Mouse (Mus musculus): Measurements from ENCODE around the gene Dhx16. TPM values are rescaled to one million over a fixed set of nuclear protein-coding genes. Genes with fewer than 3 reads are reported as not detected.

Gene Dhx16
- polyA plus RNA-seq, 1 experiment: 42.4 TPM

DNA sequence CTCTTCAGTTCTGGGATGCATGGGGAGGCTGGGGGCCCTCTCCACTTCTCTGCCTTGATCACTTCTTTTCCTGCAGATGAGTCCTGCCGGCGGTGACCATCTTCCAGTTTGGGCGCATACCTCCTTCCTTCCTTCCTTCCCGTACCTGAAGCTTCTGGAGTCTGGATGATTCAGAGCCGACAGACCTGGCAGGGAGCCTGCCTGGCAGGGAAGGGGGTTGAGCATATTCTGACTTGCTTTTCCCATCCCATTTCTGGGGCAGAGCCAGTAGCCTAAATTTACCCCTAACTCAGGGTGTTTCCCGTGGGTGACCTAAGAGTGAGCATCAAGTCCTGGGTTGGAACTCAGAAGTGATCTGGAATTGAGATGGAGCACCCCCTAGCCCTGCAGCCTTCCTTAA is 4.9 kb upstream of the Dhx16 start:
- Histone ChIP-seq H3K4me3 (ENCODE audit: insufficient read depth, poor library complexity, severe bottlenecking) (peak overlapping the region; percentile 6), H3K36me3 (ENCODE audit: control insufficient read depth, insufficient read depth) (peaks cover 60% of the 10 kb centered on the region), H3K79me2 (ENCODE audit: control insufficient read depth, insufficient read depth) (peaks cover 58% of the 10 kb centered on the region), H3K79me3 (ENCODE audit: low read depth) (peaks cover 43% of the 10 kb centered on the region), H3ac (ENCODE audit: control insufficient read depth, insufficient read length, low read depth) (no peak overlapping the region), H3K27me3 (ENCODE audit: control insufficient read depth, insufficient read depth, insufficient read length) (no peaks in the 10 kb centered on the region)
- TF ChIP-seq USF1 (IDR thresholded peaks at IDR 0.05; ENCODE audit: low read depth) (no peak), CTCF (IDR thresholded peaks at IDR 0.05; ENCODE audit: control insufficient read depth, insufficient read depth, insufficient read length) (no peak), MAX (IDR thresholded peaks at IDR 0.05) (no peak), CEBPB (IDR thresholded peaks at IDR 0.05; ENCODE audit: low read depth) (no peak), MYOD1 (IDR thresholded peaks at IDR 0.05; ENCODE audit: control insufficient read depth, insufficient read length, low read depth) (no peak), MYOG (IDR thresholded peaks at IDR 0.05; ENCODE audit: control insufficient read depth, extremely low read depth, insufficient read length) (no peak), FOSL1 (IDR thresholded peaks at IDR 0.05; ENCODE audit: insufficient read depth, low read length, poor library complexity, severe bottlenecking) (no peak)

DNA sequence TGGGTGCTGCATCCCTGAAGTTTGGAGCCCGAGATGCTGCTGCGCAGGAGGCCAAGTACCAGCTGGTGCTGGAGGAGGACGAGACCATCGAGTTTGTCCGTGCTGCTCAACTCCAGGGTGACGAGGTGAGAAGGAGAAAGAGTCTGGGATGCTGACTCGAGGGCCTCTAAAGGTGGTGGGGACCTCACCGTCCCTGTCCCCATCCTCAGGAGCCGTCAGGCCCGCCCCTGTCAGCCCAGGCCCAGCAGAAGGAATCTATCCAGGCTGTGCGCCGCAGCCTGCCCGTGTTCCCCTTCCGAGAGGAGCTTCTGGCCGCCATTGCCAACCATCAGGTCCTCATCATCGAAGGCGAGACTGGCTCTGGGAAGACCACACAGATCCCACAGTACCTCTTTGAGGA is 3.3 kb downstream of the Dhx16 start:
- Histone ChIP-seq H3K27me3 (ENCODE audit: control insufficient read depth, insufficient read depth, insufficient read length) (no peaks in the 10 kb centered on the region), H3K36me3 (ENCODE audit: control insufficient read depth, insufficient read depth) (peaks cover 40% of the 10 kb centered on the region), H3K79me2 (ENCODE audit: control insufficient read depth, insufficient read depth) (peaks cover 23% of the 10 kb centered on the region), H3K79me3 (ENCODE audit: low read depth) (peaks cover 14% of the 10 kb centered on the region), H3K4me3 (ENCODE audit: insufficient read depth, poor library complexity, severe bottlenecking) (no peak overlapping the region), H3ac (ENCODE audit: control insufficient read depth, insufficient read length, low read depth) (no peak overlapping the region)
- TF ChIP-seq MYOG (IDR thresholded peaks at IDR 0.05; ENCODE audit: control insufficient read depth, extremely low read depth, insufficient read length) (no peak), CEBPB (IDR thresholded peaks at IDR 0.05; ENCODE audit: low read depth) (no peak), MAX (IDR thresholded peaks at IDR 0.05) (no peak)

DNA sequence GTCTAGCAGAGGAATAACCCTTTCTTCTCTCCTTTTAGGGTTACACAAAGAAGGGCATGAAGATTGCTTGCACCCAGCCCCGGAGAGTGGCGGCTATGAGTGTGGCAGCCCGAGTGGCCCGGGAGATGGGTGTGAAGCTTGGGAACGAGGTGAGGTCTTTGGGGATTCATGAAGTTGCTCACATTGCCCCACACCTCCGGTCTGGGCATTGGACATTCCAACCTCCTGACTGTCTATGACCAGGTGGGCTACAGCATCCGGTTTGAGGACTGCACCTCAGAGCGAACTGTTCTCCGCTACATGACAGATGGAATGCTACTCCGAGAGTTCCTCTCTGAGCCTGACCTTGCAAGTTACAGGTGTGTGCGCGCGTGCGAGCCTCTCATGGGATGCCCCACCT is 4.2 kb downstream of the Dhx16 start:
- peaks cover 47% of the 10 kb centered on the region for H3K36me3 ChIP-seq (ENCODE audit: control insufficient read depth, insufficient read depth)
- H3ac ChIP-seq (ENCODE audit: control insufficient read depth, insufficient read length, low read depth): no peak overlapping the region
- no peak overlapping the region for H3K4me3 ChIP-seq (ENCODE audit: insufficient read depth, poor library complexity, severe bottlenecking)
- TF ChIP-seq CEBPB (IDR thresholded peaks at IDR 0.05; ENCODE audit: low read depth): no peak
- no peak for TF ChIP-seq MAX (IDR thresholded peaks at IDR 0.05)
- TF ChIP-seq FOSL1 (IDR thresholded peaks at IDR 0.05; ENCODE audit: insufficient read depth, low read length, poor library complexity, severe bottlenecking): no peak
- TF ChIP-seq MYOG (IDR thresholded peaks at IDR 0.05; ENCODE audit: control insufficient read depth, extremely low read depth, insufficient read length): no peak
- TF ChIP-seq MYOD1 (IDR thresholded peaks at IDR 0.05; ENCODE audit: control insufficient read depth, insufficient read length, low read depth): no peak
- H3K79me3 ChIP-seq (ENCODE audit: low read depth): peaks cover 14% of the 10 kb centered on the region
- no peaks in the 10 kb centered on the region for H3K27me3 ChIP-seq (ENCODE audit: control insufficient read depth, insufficient read depth, insufficient read length)
- H3K79me2 ChIP-seq (ENCODE audit: control insufficient read depth, insufficient read depth): peaks cover 23% of the 10 kb centered on the region

DNA sequence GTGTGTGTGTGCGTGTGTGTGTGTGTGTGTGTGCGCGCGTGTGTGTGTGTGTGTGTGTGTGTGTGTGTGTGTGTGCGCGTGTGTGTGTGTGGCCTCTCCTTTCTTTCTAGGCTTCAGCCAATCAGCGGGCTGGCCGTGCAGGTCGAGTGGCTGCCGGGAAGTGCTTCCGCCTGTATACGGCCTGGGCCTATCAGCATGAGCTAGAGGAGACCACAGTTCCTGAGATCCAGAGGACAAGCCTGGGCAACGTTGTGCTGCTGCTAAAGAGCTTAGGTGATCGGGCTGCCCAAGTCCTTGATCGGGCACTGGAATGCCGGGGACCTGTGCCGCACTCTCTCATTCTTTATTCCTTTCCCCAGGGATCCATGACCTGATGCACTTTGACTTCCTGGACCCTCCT is 8.1 kb downstream of the Dhx16 start:
- Histone ChIP-seq H3ac (ENCODE audit: control insufficient read depth, insufficient read length, low read depth) (no peak overlapping the region), H3K27me3 (ENCODE audit: control insufficient read depth, insufficient read depth, insufficient read length) (no peaks in the 10 kb centered on the region), H3K79me2 (ENCODE audit: control insufficient read depth, insufficient read depth) (no peaks in the 10 kb centered on the region), H3K36me3 (ENCODE audit: control insufficient read depth, insufficient read depth) (peaks cover 72% of the 10 kb centered on the region), H3K79me3 (ENCODE audit: low read depth) (no peaks in the 10 kb centered on the region), H3K4me3 (ENCODE audit: insufficient read depth, poor library complexity, severe bottlenecking) (no peak overlapping the region)
- TF ChIP-seq CEBPB (IDR thresholded peaks at IDR 0.05; ENCODE audit: low read depth) (no peak), MAX (IDR thresholded peaks at IDR 0.05) (no peak), CTCF (IDR thresholded peaks at IDR 0.05; ENCODE audit: control insufficient read depth, insufficient read depth, insufficient read length) (no peak), MYOD1 (IDR thresholded peaks at IDR 0.05; ENCODE audit: control insufficient read depth, insufficient read length, low read depth) (no peak), USF1 (IDR thresholded peaks at IDR 0.05; ENCODE audit: low read depth) (no peak), FOSL1 (IDR thresholded peaks at IDR 0.05; ENCODE audit: insufficient read depth, low read length, poor library complexity, severe bottlenecking) (no peak), MYOG (IDR thresholded peaks at IDR 0.05; ENCODE audit: control insufficient read depth, extremely low read depth, insufficient read length) (no peak)

DNA sequence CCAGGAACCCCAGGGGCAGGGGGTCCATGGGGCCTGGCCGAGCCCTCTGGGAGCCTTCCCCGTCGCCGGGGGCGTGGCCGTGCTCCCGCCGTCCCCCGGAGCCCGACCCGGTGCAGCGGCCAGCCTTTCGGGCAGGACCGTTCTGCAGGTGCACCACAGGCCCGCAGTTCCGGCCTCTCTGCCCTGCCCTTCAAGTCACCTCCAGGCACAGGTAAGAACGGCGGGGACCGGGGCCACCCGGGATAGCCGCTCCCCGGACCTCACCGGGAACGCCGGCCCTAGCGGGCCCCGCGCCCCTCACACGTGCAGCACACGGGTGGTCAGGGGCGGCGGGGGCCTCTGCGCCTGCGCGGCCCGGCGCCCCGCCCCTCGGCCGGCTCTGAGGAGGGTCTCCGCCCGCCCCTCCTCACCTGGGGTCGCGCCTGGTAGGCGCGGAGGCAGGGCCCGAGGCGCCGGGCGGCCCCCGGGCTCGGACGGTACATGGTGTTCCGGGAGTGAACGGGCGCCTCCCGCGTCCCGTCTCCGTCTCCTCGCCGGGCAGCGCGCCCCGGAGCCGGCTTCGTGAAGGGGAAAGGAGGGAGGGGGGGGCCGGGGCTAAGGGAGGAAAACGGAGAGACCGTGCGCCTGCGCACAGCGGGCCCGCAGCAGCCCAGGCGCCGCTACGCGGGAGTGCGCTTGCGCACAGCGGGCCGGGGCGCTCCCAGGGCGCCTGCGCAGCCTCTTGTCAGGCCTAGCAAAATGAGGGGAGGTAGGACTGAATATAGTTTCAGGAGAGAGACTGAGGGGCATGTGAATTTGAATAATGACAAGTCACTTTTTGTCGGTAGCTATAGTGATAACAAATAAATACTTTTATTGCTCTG is 17.4 kb downstream of the Dhx16 start, which contains the start of gene 2310061I04Rik:
Gene 2310061I04Rik, minus strand, starts transcription at position 651 of the 863 bp plus-strand sequence.
- Histone ChIP-seq H3K79me2 (ENCODE audit: control insufficient read depth, insufficient read depth) (peaks cover 18% of the 10 kb centered on the region), H3K27me3 (ENCODE audit: control insufficient read depth, insufficient read depth, insufficient read length) (no peaks in the 10 kb centered on the region), H3ac (ENCODE audit: control insufficient read depth, insufficient read length, low read depth) (peak within 1 kb of the TSS; percentile 70), H3K79me3 (ENCODE audit: low read depth) (peaks cover 4% of the 10 kb centered on the region), H3K36me3 (ENCODE audit: control insufficient read depth, insufficient read depth) (peaks cover 28% of the 10 kb centered on the region), H3K4me3 (ENCODE audit: insufficient read depth, poor library complexity, severe bottlenecking) (peak within 1 kb of the TSS; percentile 64)
- TF ChIP-seq CTCF (IDR thresholded peaks at IDR 0.05; ENCODE audit: control insufficient read depth, insufficient read depth, insufficient read length) (no peak), FOSL1 (IDR thresholded peaks at IDR 0.05; ENCODE audit: insufficient read depth, low read length, poor library complexity, severe bottlenecking) (no peak), MYOG (IDR thresholded peaks at IDR 0.05; ENCODE audit: control insufficient read depth, extremely low read depth, insufficient read length) (no peak), MYOD1 (IDR thresholded peaks at IDR 0.05; ENCODE audit: control insufficient read depth, insufficient read length, low read depth) (no peak), CEBPB (IDR thresholded peaks at IDR 0.05; ENCODE audit: low read depth) (no peak), USF1 (IDR thresholded peaks at IDR 0.05; ENCODE audit: low read depth) (no peak), MAX (IDR thresholded peaks at IDR 0.05) (no peak)

Measured in C2C12 (cell line).